Mouse (Mus musculus): ENCODE data around the gene Lypd6b. TPM values are rescaled to one million over a fixed set of nuclear protein-coding genes. Genes with fewer than 3 reads are reported as not detected.

Gene Lypd6b
- polyA plus RNA-seq, 1 experiment from 2014 or later, result 18.7 TPM

GRCm38 (mm10) chr2:49967748-49968147 is 180.3 kb downstream of the Lypd6b start:
- Histone ChIP-seq H3K9me3 (0 out of 2 replicates have a peak, but pooled peaks cover 4% of the 10 kb centered on the region), H3K36me3 (no peaks in the 10 kb centered on the region), H3K4me3 (no peak overlapping the region), H3K27me3 (no peaks in the 10 kb centered on the region), H3K4me2 (no peak overlapping the region), H3K27ac (no peak overlapping the region), H3K9ac (no peak overlapping the region), H3K4me1 (no peaks in the 10 kb centered on the region)
- no peak for ATAC-seq (ENCODE audit: insufficient number of reproducible peaks, low FRiP score, low TSS enrichment, low read depth)
- WGBS, result 72% methylated on average over 3 of the region's 3 CpGs

GRCm38 (mm10) chr2:49970990-49971389 is 183.5 kb downstream of the Lypd6b start:
- H3K4me1 ChIP-seq, result no peaks in the 10 kb centered on the region
- H3K4me3 ChIP-seq, result no peak overlapping the region
- H3K9ac ChIP-seq, result no peak overlapping the region
- no peaks in the 10 kb centered on the region for H3K36me3 ChIP-seq
- H3K27me3 ChIP-seq, result no peaks in the 10 kb centered on the region
- no peak overlapping the region for H3K4me2 ChIP-seq
- ATAC-seq (ENCODE audit: insufficient number of reproducible peaks, low FRiP score, low TSS enrichment, low read depth), result no peak
- no peak overlapping the region for H3K27ac ChIP-seq
- H3K9me3 ChIP-seq, result 0 out of 2 replicates have a peak, but pooled peaks cover 4% of the 10 kb centered on the region
- WGBS, result 89% methylated on average over 3 of the region's 3 CpGs

GRCm38 (mm10) chr2:49978606-49979005 is 191.1 kb downstream of the Lypd6b start:
- Histone ChIP-seq H3K4me2 (no peak overlapping the region), H3K27ac (no peak overlapping the region), H3K4me3 (no peak overlapping the region), H3K4me1 (no peaks in the 10 kb centered on the region), H3K36me3 (no peaks in the 10 kb centered on the region), H3K9ac (no peak overlapping the region), H3K27me3 (no peaks in the 10 kb centered on the region), H3K9me3 (no peaks in the 10 kb centered on the region)
- ATAC-seq (ENCODE audit: insufficient number of reproducible peaks, low FRiP score, low TSS enrichment, low read depth), result no peak
- WGBS, result 59% methylated on average over 10 of the region's 10 CpGs

GRCm38 (mm10) chr2:49979991-49980390 is 192.5 kb downstream of the Lypd6b start:
- H3K4me1 ChIP-seq, result no peaks in the 10 kb centered on the region
- H3K9ac ChIP-seq, result no peak overlapping the region
- no peaks in the 10 kb centered on the region for H3K9me3 ChIP-seq
- H3K27me3 ChIP-seq, result no peaks in the 10 kb centered on the region
- no peaks in the 10 kb centered on the region for H3K36me3 ChIP-seq
- H3K4me3 ChIP-seq, result no peak overlapping the region
- 89% methylated on average over 3 of the region's 3 CpGs for WGBS
- H3K27ac ChIP-seq, result no peak overlapping the region
- ATAC-seq (ENCODE audit: insufficient number of reproducible peaks, low FRiP score, low TSS enrichment, low read depth), result no peak
- no peak overlapping the region for H3K4me2 ChIP-seq

- Histone ChIP-seq H3K36me3 (no peaks in the 10 kb centered on the region), H3K4me2 (no peak overlapping the region), H3K9ac (no peak overlapping the region), H3K27ac (no peak overlapping the region), H3K9me3 (no peaks in the 10 kb centered on the region), H3K27me3 (no peaks in the 10 kb centered on the region), H3K4me1 (no peaks in the 10 kb centered on the region), H3K4me3 (no peak overlapping the region)
- ATAC-seq (ENCODE audit: insufficient number of reproducible peaks, low FRiP score, low TSS enrichment, low read depth), result no peak
- WGBS, result 64% methylated on average over 5 of the region's 5 CpGs
Observed at GRCm38 (mm10) chr2:49983021-49983420, 195.5 kb downstream of the Lypd6b start.

GRCm38 (mm10) chr2:49984780-49985179 is 197.3 kb downstream of the Lypd6b start:
- WGBS, result 50% methylated on average over 3 of the region's 3 CpGs
- Histone ChIP-seq H3K27ac (no peak overlapping the region), H3K36me3 (no peaks in the 10 kb centered on the region)

GRCm38 (mm10) chr2:49995841-49996240 is 208.4 kb downstream of the Lypd6b start:
- 81% methylated on average over 4 of the region's 4 CpGs for WGBS
- Histone ChIP-seq H3K4me1 (no peaks in the 10 kb centered on the region), H3K36me3 (no peaks in the 10 kb centered on the region), H3K9me3 (no peaks in the 10 kb centered on the region), H3K27ac (no peak overlapping the region), H3K9ac (no peak overlapping the region), H3K4me2 (no peak overlapping the region), H3K27me3 (no peaks in the 10 kb centered on the region), H3K4me3 (no peak overlapping the region)
- ATAC-seq (ENCODE audit: insufficient number of reproducible peaks, low FRiP score, low TSS enrichment, low read depth), result no peak

More at GRCm38 (mm10) chr2:49984780-49985179, 197.3 kb downstream of the Lypd6b start:
- ATAC-seq (ENCODE audit: insufficient number of reproducible peaks, low FRiP score, low TSS enrichment, low read depth), result no peak
- no peak overlapping the region for H3K4me2 ChIP-seq
- no peaks in the 10 kb centered on the region for H3K4me1 ChIP-seq
- H3K27me3 ChIP-seq, result no peaks in the 10 kb centered on the region
- H3K9me3 ChIP-seq, result no peaks in the 10 kb centered on the region
- H3K4me3 ChIP-seq, result no peak overlapping the region
- no peak overlapping the region for H3K9ac ChIP-seq

GRCm38 (mm10) chr2:49997216-49997615 is 209.7 kb downstream of the Lypd6b start:
- no peak for ATAC-seq (ENCODE audit: insufficient number of reproducible peaks, low FRiP score, low TSS enrichment, low read depth)
- H3K36me3 ChIP-seq, result no peaks in the 10 kb centered on the region
- no peaks in the 10 kb centered on the region for H3K9me3 ChIP-seq
- H3K9ac ChIP-seq, result no peak overlapping the region
- H3K4me1 ChIP-seq, result no peaks in the 10 kb centered on the region
- 89% methylated on average over 1 of the region's 1 CpGs for WGBS
- no peaks in the 10 kb centered on the region for H3K27me3 ChIP-seq
- H3K4me2 ChIP-seq, result no peak overlapping the region
- H3K4me3 ChIP-seq, result no peak overlapping the region
- H3K27ac ChIP-seq, result no peak overlapping the region

Other genes starting within 250 kb of the Lypd6b start
- 3.5 and 3.7 TPM in 2 replicates for gene Kif5c, start 168.4 kb upstream of the Lypd6b start, polyA plus RNA-seq (2015; fragmentation: Nextera tagmentation; extraction: Ambion mirVana)

All from limb, embryonic 15.5 days (tissue).